Comparison of ENCODE assay signal across 20 mouse cellular contexts in genomic region chr4:43457124-43457523, GRCm38 (mm10). TPM values are rescaled to one million over a fixed set of nuclear protein-coding genes. Genes with fewer than 3 reads are reported as not detected.
DNase-seq lines count a peak whose midpoint lies in the region; ATAC-seq and TF ChIP-seq lines count a peak whose summit lies in the region.
"Had no signal": no experiment of that assay in that cellular context is flagged by ENCODE, and none has a peak within 500 bp of the region (broad histone marks: within the 10 kb centered on the region; RNA-seq: fewer than 3 reads in every experiment).

No protein-coding gene starts in this region.

- intact Hi-C loops in gastrocnemius, postnatal 36 days (cut with DNase I): no loop called here

- no peaks in the 10 kb centered on the region for H3K79me2 ChIP-seq in myocyte (ENCODE audit: control insufficient read depth, insufficient read depth)

- H3K9me3 ChIP-seq in kidney, embryonic 16.5 days (ENCODE audit: low read length): no peaks in the 10 kb centered on the region

- 19% methylated on average over 8 of the region's 8 CpGs for WGBS in kidney, embryonic 16.5 days

- no peak overlapping the region for H3K4me3 ChIP-seq in kidney, embryonic 16.5 days (ENCODE audit: low read length)
- H3K4me3 ChIP-seq in myocyte: no peak overlapping the region
- H3K4me3 ChIP-seq: layer of hippocampus, adult 2 months had no signal

- peaks cover 22% of the 10 kb centered on the region for H3K4me1 ChIP-seq in kidney, embryonic 16.5 days (ENCODE audit: insufficient read depth, low read length)

- H3ac ChIP-seq in myocyte (ENCODE audit: control insufficient read depth, insufficient read length): no peak overlapping the region

- H3K27ac ChIP-seq in kidney, embryonic 16.5 days (ENCODE audit: low read length): no peak overlapping the region
- H3K27ac ChIP-seq: layer of hippocampus, adult 2 months; stomach, postnatal 0 days had no signal

- H3K4me2 ChIP-seq in kidney, embryonic 16.5 days (replicated peaks; ENCODE audit: low read depth, low read length): no peak overlapping the region
- H3K4me2 ChIP-seq in myocyte (ENCODE audit: low read depth): no peak overlapping the region

- peak; percentile 50; the same call in 1 of the 2 replicates for ATAC-seq in kidney, embryonic 16.5 days (ENCODE audit: low FRiP score, low TSS enrichment)

- no peak for DNase-seq in kidney, adult 9 months
- DNase-seq in thymus, postnatal 14 days: peak; percentile 38
- DNase-seq in thymus, postnatal 10 days (ENCODE audit: low spot score in 2 of 2): no peak
- peak; percentile 36 to 54 for DNase-seq in thymus, postnatal 36 days
- DNase-seq in gastrocnemius, postnatal 36 days: no peak
- no peak for DNase-seq in cerebellum, postnatal 14 days
- DNase-seq: adrenal gland, adult 2 months; cerebellum, postnatal 25 days; lung, adult 2 months had no signal

- no peaks in the 10 kb centered on the region for H3K27me3 ChIP-seq in kidney, embryonic 16.5 days (ENCODE audit: insufficient read depth, low read length)
- no peaks in the 10 kb centered on the region for H3K27me3 ChIP-seq in myocyte (ENCODE audit: control insufficient read depth, insufficient read depth, insufficient read length)

- no peaks in the 10 kb centered on the region for H3K36me3 ChIP-seq in kidney, embryonic 16.5 days (ENCODE audit: insufficient read depth, low read length)
- H3K36me3 ChIP-seq in myocyte (ENCODE audit: control insufficient read depth, insufficient read depth): no peaks in the 10 kb centered on the region

- no peak overlapping the region for H3K9ac ChIP-seq in kidney, embryonic 16.5 days (replicated peaks; ENCODE audit: low read length)

- TF ChIP-seq POLR2A in myocyte (IDR thresholded peaks at IDR 0.05; ENCODE audit: insufficient read length, low read depth): no peak

TF ChIP-seq in myocyte, 11 proteins besides CTCF, POLR2A, EP300 and RAD21:
- TF ChIP-seq E2F4 (IDR thresholded peaks at IDR 0.05; ENCODE audit: insufficient read depth): no peak
- no peak for TF ChIP-seq MAX (IDR thresholded peaks at IDR 0.05; ENCODE audit: low read depth)
- peak in 2 of 3 experiments; percentile 48 to 90 for TF ChIP-seq MYOD1 (IDR thresholded peaks at IDR 0.05; ENCODE audit: control insufficient read depth in 1 of 3, insufficient read length in 2 of 3, low read depth in 2 of 3)
- peak in 1 of 3 experiments; percentile 86 for TF ChIP-seq MYOG (IDR thresholded peaks at IDR 0.05; ENCODE audit: control insufficient read depth in 1 of 3, insufficient read depth in 1 of 3, insufficient read length in 2 of 3, low read depth in 2 of 3)

RNA-seq across cellular contexts. Expression of gene Cd72, which starts 2.7 kb away (rescaled TPM):
- polyA plus RNA-seq in kidney, embryonic 16.5 days (2015; fragmentation: Nextera tagmentation; extraction: Ambion mirVana): 3.3 and 4.1 TPM in 2 replicates
- polyA plus RNA-seq in myocyte (2012; fragmentation: generic; extraction: Trizol): 0.74 TPM
- not detected for total RNA-seq in gastrocnemius, postnatal 36 days (2021)
- total RNA-seq: layer of hippocampus, adult 2 months; midbrain, postnatal 0 days had no signal

RNA-seq across cellular contexts. Expression of gene Tesk1, which starts 15.4 kb away (rescaled TPM):
- polyA plus RNA-seq in kidney, embryonic 16.5 days (2015; fragmentation: Nextera tagmentation; extraction: Ambion mirVana): 3.0 and 3.5 TPM in 2 replicates
- polyA plus RNA-seq in myocyte (2012; fragmentation: generic; extraction: Trizol): 40.4 TPM
- total RNA-seq in gastrocnemius, postnatal 36 days (2021): 10 to 100 TPM; 49.1 to 50.0 TPM

RNA-seq across cellular contexts. Expression of gene Sit1, which starts 26.4 kb away (rescaled TPM):
- polyA plus RNA-seq in kidney, embryonic 16.5 days (2015; fragmentation: Nextera tagmentation; extraction: Ambion mirVana): not detected in 2 replicates
- polyA plus RNA-seq in myocyte (2012; fragmentation: generic; extraction: Trizol): not detected
- total RNA-seq in gastrocnemius, postnatal 36 days (2021): not detected
- total RNA-seq: adrenal gland, adult 2 months; heart, adult 8-10 months; hematopoietic stem cell, adult 5-6 weeks; layer of hippocampus, adult 2 months; megakaryocyte progenitor cell, adult 5-6 weeks; midbrain, postnatal 0 days had no signal
- polyA plus RNA-seq: embryonic facial prominence, embryonic 11.5 days; intestine, embryonic 14.5 days; limb, embryonic 14.5 days; midbrain, postnatal 0 days; stomach, postnatal 0 days had no signal

RNA-seq across cellular contexts. Expression of gene Fam166b, which starts 28.2 kb away (rescaled TPM):
- 0.30 and 0.50 TPM in 2 replicates for polyA plus RNA-seq in kidney, embryonic 16.5 days (2015; fragmentation: Nextera tagmentation; extraction: Ambion mirVana)
- polyA plus RNA-seq in myocyte (2012; fragmentation: generic; extraction: Trizol): 0.04 TPM
- total RNA-seq in gastrocnemius, postnatal 36 days (2021): not detected
- total RNA-seq: adrenal gland, adult 2 months; heart, adult 8-10 months; hematopoietic stem cell, adult 5-6 weeks; megakaryocyte progenitor cell, adult 5-6 weeks had no signal
- polyA plus RNA-seq: embryonic facial prominence, embryonic 11.5 days had no signal

RNA-seq across cellular contexts. Expression of gene Ccdc107, which starts 35.6 kb away (rescaled TPM):
- 73.5 and 89.4 TPM in 2 replicates for polyA plus RNA-seq in kidney, embryonic 16.5 days (2015; fragmentation: Nextera tagmentation; extraction: Ambion mirVana)
- polyA plus RNA-seq in myocyte (2012; fragmentation: generic; extraction: Trizol): 111 TPM
- 10 to 100 TPM; 19.8 to 22.4 TPM for total RNA-seq in gastrocnemius, postnatal 36 days (2021)

Comparison
In these comparisons a context has a peak if more than half of its experiments do, and no peak if none do; other contexts are left out.
1. DNase-seq: peak in thymus, postnatal 14 days (single experiment) and thymus, postnatal 36 days (2 of 2); none in kidney, adult 9 months (single experiment), thymus, postnatal 10 days (0 of 2), gastrocnemius, postnatal 36 days (0 of 2) and cerebellum, postnatal 14 days (0 of 2).